Mouse (Mus musculus): ENCODE measurements at regions not wholly inside any gene's neighbourhood (a gene's known extent, or its start where the extent isn't known, plus 50 kb on each side); places are given as distances from the start of the nearest gene placed in this dataset.

DNA sequence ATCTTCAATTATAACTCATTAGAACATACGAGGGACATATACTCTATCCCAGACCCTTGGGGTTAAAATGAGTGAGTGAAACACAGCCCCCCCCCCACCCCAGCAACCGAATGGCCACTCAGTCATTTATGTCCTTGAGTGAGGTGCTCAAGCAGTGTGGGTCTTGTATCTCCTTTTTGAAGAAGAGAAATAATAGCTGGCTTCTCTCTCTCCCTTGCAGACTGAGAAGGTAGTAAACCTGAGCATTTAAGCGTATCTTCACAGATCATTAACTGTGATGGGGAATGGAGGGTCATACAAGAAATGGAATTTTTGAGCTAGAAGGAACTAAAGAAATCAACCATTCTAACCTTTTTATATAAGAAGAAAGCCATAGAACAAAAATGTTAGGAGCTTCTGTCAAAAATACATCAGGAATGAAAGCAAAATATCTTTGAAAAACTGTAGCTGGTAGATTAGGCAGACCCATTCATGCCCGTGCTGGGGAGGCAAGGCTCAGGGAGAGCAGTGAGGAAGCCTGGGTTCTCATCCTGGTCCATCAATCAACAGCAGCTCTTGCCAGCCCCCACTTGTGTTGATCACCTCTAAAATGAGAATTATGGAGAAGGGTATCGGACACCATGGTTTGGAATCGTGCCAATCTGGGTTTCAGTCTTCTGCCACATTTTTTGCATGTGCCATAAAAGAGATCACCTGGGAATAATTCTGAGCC lies 98.4 kb upstream of the Plxna2 start:
- Histone ChIP-seq H3K27ac (replicated peaks; ENCODE audit: low read depth, low read length) (no peak overlapping the region), H3K4me2 (ENCODE audit: low read depth, severe bottlenecking) (no peak overlapping the region), H3K27me3 (ENCODE audit: control insufficient read depth, insufficient read depth, low read length) (no peaks in the 10 kb centered on the region), H3K9me3 (ENCODE audit: control insufficient read depth, low read length) (no peaks in the 10 kb centered on the region), H3K4me3 (ENCODE audit: low read depth, low read length) (no peak overlapping the region), H3K4me1 (ENCODE audit: control insufficient read depth, insufficient read depth, low read length) (no peaks in the 10 kb centered on the region), H3K9ac (ENCODE audit: low read length) (no peak overlapping the region), H3K36me3 (ENCODE audit: control insufficient read depth, insufficient read depth, low read length) (no peaks in the 10 kb centered on the region)
- no peak for ATAC-seq (ENCODE audit: insufficient number of reproducible peaks, low FRiP score, low TSS enrichment, low read depth)
- DNase-seq (ENCODE audit: low spot score), result no peak
- WGBS, result 81% methylated on average over 6 of the region's 6 CpGs

DNA sequence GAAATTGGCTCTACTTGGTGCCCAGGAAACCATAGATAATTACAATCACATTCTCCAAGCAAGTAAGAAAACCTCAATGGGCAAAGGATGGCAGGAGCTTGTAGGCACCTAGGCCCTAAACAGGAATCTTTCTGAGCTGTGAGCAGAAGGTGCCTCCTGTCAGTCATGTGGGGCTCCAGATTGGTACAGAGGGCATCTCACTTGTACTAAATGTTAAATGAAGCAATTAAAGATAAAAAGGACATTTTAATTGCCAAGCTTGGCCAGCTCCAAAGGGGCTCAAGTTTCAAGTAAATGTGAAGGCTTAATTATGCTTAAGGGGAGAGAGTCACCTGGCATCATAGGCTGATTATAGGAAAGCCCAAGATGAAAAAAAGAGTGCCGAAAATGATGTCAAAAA lies 101.9 kb upstream of the Plxna2 start:
- no peaks in the 10 kb centered on the region for H3K4me1 ChIP-seq (ENCODE audit: control insufficient read depth, insufficient read depth, low read length)
- H3K4me3 ChIP-seq (ENCODE audit: low read depth, low read length), result no peak overlapping the region
- ATAC-seq (ENCODE audit: insufficient number of reproducible peaks, low FRiP score, low TSS enrichment, low read depth) (no peak), DNase-seq (ENCODE audit: low spot score) (no peak)
- H3K27ac ChIP-seq (replicated peaks; ENCODE audit: low read depth, low read length), result no peak overlapping the region
- H3K9me3 ChIP-seq (ENCODE audit: control insufficient read depth, low read length), result no peaks in the 10 kb centered on the region
- 57% methylated on average over 1 of the region's 1 CpGs for WGBS
- H3K9ac ChIP-seq (ENCODE audit: low read length), result no peak overlapping the region
- no peaks in the 10 kb centered on the region for H3K27me3 ChIP-seq (ENCODE audit: control insufficient read depth, insufficient read depth, low read length)
- no peaks in the 10 kb centered on the region for H3K36me3 ChIP-seq (ENCODE audit: control insufficient read depth, insufficient read depth, low read length)
- no peak overlapping the region for H3K4me2 ChIP-seq (ENCODE audit: low read depth, severe bottlenecking)

DNA sequence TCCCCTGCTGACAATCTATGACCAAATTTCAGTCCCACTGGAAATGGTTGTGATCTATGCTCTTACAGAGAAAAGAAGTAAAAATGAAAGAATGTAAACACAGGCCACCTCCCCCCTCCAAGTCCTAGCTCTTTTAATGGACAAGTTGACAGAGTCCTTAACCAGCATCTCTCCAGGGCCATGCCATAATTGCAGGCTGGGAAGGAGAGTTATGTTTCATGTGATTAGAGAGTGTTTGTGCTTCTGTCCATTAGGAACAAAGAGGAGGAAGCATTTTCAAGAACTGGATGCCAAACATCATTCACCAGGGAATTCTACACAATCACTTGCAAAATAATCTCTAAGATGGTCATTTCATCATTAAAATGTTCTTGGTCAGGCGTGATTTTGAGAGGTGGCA lies 109.7 kb upstream of the Plxna2 start:
- Histone ChIP-seq H3K36me3 (ENCODE audit: control insufficient read depth, insufficient read depth, low read length) (no peaks in the 10 kb centered on the region), H3K9ac (ENCODE audit: low read length) (no peak overlapping the region), H3K4me3 (ENCODE audit: low read depth, low read length) (no peak overlapping the region), H3K4me2 (ENCODE audit: low read depth, severe bottlenecking) (no peak overlapping the region), H3K27me3 (ENCODE audit: control insufficient read depth, insufficient read depth, low read length) (no peaks in the 10 kb centered on the region), H3K27ac (replicated peaks; ENCODE audit: low read depth, low read length) (no peak overlapping the region), H3K4me1 (ENCODE audit: control insufficient read depth, insufficient read depth, low read length) (no peaks in the 10 kb centered on the region), H3K9me3 (ENCODE audit: control insufficient read depth, low read length) (no peaks in the 10 kb centered on the region)
- ATAC-seq (ENCODE audit: insufficient number of reproducible peaks, low FRiP score, low TSS enrichment, low read depth) (no peak), DNase-seq (ENCODE audit: low spot score) (no peak)
- 73% methylated on average over 1 of the region's 1 CpGs for WGBS

DNA sequence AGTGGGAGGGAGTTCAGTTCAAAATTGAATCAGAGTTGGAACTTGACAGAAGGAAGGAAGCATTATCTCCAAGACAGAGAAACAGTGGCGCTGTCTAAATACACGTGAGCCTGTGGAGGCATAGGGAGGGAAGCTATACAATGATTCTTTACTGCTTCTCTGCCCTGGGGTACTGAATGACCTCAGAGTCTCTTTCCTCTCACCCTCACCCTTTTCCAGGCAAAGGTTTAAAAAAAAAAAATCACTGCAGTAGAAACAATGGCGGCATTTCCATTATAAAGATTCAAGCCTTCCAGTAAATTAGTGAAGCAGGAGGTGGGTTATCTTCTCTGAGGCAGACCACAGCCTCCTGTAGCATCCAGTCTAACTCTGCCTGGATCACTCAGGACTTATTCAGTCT lies 112.2 kb upstream of the Plxna2 start:
- H3K27ac ChIP-seq (replicated peaks; ENCODE audit: low read depth, low read length), result no peak overlapping the region
- no peak overlapping the region for H3K4me3 ChIP-seq (ENCODE audit: low read depth, low read length)
- no peaks in the 10 kb centered on the region for H3K27me3 ChIP-seq (ENCODE audit: control insufficient read depth, insufficient read depth, low read length)
- H3K9ac ChIP-seq (ENCODE audit: low read length), result no peak overlapping the region
- H3K4me1 ChIP-seq (ENCODE audit: control insufficient read depth, insufficient read depth, low read length), result no peaks in the 10 kb centered on the region
- ATAC-seq (ENCODE audit: insufficient number of reproducible peaks, low FRiP score, low TSS enrichment, low read depth) (no peak), DNase-seq (ENCODE audit: low spot score) (no peak)
- no peaks in the 10 kb centered on the region for H3K36me3 ChIP-seq (ENCODE audit: control insufficient read depth, insufficient read depth, low read length)
- no peak overlapping the region for H3K4me2 ChIP-seq (ENCODE audit: low read depth, severe bottlenecking)
- WGBS, result 66% methylated on average over 3 of the region's 3 CpGs
- H3K9me3 ChIP-seq (ENCODE audit: control insufficient read depth, low read length), result no peaks in the 10 kb centered on the region

DNA sequence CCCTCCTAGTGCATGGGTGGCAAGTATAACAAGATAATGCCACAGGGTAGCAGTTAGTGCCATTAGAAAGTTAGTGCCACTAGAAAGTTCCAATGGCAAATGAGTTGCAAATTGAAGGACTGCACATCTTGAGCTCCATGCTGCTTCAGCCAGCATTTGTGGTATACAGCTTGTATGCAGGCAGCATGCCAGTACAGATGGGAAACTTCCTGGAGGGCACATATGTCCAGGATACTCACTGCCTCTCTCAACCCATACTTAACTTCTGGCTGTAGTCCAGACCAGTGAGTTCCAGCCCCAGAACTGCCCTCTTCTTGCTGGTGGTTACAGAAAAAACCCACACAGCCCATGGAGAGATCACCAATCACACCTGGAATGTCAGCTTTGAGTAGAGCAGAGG lies 113.8 kb upstream of the Plxna2 start:
- no peaks in the 10 kb centered on the region for H3K27me3 ChIP-seq (ENCODE audit: control insufficient read depth, insufficient read depth, low read length)
- no peaks in the 10 kb centered on the region for H3K4me1 ChIP-seq (ENCODE audit: control insufficient read depth, insufficient read depth, low read length)
- no peak overlapping the region for H3K9ac ChIP-seq (ENCODE audit: low read length)
- no peak overlapping the region for H3K4me3 ChIP-seq (ENCODE audit: low read depth, low read length)
- DNase-seq (ENCODE audit: low spot score), result no peak
- H3K4me2 ChIP-seq (ENCODE audit: low read depth, severe bottlenecking), result no peak overlapping the region
- no peaks in the 10 kb centered on the region for H3K9me3 ChIP-seq (ENCODE audit: control insufficient read depth, low read length)
- no peaks in the 10 kb centered on the region for H3K36me3 ChIP-seq (ENCODE audit: control insufficient read depth, insufficient read depth, low read length)
- no peak for ATAC-seq (ENCODE audit: insufficient number of reproducible peaks, low FRiP score, low TSS enrichment, low read depth)
- H3K27ac ChIP-seq (replicated peaks; ENCODE audit: low read depth, low read length), result no peak overlapping the region

DNA sequence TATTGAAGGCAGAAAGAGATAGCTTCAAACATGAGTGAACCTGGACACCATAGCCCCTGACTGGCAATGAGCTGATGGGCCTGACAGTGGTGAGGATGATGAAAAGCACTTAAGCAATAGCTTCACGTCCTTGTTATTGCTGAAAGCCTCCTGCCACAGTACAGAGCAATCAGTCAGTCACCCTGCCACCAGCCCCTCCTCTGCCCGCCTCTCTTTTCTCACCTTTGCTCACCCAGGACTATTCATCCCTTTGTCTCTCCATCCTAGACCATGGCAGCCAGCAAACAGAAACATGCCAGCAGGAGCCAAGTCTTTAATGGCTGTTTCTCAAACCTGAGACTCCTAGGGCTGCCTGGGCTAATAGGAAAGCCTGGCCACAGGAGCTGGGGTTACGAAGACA lies 114.5 kb upstream of the Plxna2 start:
- Histone ChIP-seq H3K4me3 (ENCODE audit: low read depth, low read length) (no peak overlapping the region), H3K27me3 (ENCODE audit: control insufficient read depth, insufficient read depth, low read length) (no peaks in the 10 kb centered on the region), H3K4me1 (ENCODE audit: control insufficient read depth, insufficient read depth, low read length) (no peaks in the 10 kb centered on the region), H3K36me3 (ENCODE audit: control insufficient read depth, insufficient read depth, low read length) (no peaks in the 10 kb centered on the region), H3K27ac (replicated peaks; ENCODE audit: low read depth, low read length) (no peak overlapping the region), H3K9ac (ENCODE audit: low read length) (no peak overlapping the region), H3K9me3 (ENCODE audit: control insufficient read depth, low read length) (no peaks in the 10 kb centered on the region), H3K4me2 (ENCODE audit: low read depth, severe bottlenecking) (no peak overlapping the region)
- 39% methylated on average over 3 of the region's 3 CpGs for WGBS
- no peak for ATAC-seq (ENCODE audit: insufficient number of reproducible peaks, low FRiP score, low TSS enrichment, low read depth)
- DNase-seq (ENCODE audit: low spot score), result no peak

DNA sequence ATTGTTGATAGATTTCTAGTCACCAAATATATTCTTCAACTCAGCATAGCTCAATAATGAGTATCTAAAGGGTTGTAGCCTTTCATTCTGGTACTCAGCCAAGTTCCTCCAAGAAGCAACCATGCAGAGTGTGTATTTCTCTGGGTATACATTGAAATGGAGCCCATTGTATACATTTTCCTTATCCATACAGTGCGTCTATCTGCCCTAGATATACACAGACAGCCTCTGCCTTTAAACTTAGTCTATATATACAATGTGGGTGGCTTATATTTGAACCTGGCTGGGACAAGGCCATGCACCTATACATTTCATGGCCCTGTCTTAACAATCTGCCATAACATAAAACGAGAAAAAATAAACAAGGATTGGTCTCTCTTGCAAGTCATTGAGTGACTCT lies 121.6 kb upstream of the Plxna2 start:
- H3K4me1 ChIP-seq (ENCODE audit: control insufficient read depth, insufficient read depth, low read length), result no peaks in the 10 kb centered on the region
- H3K4me3 ChIP-seq (ENCODE audit: low read depth, low read length), result no peak overlapping the region
- no peak for DNase-seq (ENCODE audit: low spot score)
- H3K9ac ChIP-seq (ENCODE audit: low read length), result no peak overlapping the region
- ATAC-seq (ENCODE audit: insufficient number of reproducible peaks, low FRiP score, low TSS enrichment, low read depth), result no peak
- WGBS, result 79% methylated on average over 2 of the region's 2 CpGs
- H3K36me3 ChIP-seq (ENCODE audit: control insufficient read depth, insufficient read depth, low read length), result no peaks in the 10 kb centered on the region
- H3K4me2 ChIP-seq (ENCODE audit: low read depth, severe bottlenecking), result no peak overlapping the region
- H3K27me3 ChIP-seq (ENCODE audit: control insufficient read depth, insufficient read depth, low read length), result no peaks in the 10 kb centered on the region
- no peak overlapping the region for H3K27ac ChIP-seq (replicated peaks; ENCODE audit: low read depth, low read length)
- no peaks in the 10 kb centered on the region for H3K9me3 ChIP-seq (ENCODE audit: control insufficient read depth, low read length)

DNA sequence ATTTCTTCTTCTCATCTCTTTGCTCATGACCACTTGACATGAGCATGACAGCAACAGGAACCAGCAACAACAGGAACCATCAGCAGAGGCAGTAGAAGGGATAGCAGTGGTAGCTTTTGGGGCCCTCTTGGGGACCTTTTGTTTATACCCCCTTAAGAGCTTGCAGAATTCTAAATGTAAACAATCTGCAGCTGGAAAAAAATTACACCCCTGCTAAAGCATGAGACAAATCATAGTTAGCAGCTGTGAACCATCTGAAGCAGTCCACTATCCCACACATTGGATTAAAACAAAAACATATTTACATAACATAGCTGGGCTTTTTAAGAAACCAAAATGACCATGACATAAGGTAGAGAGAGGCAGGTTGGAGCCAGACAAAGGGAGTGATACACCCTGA lies 126.9 kb upstream of the Plxna2 start:
- DNase-seq (ENCODE audit: low spot score), result no peak

DNA sequence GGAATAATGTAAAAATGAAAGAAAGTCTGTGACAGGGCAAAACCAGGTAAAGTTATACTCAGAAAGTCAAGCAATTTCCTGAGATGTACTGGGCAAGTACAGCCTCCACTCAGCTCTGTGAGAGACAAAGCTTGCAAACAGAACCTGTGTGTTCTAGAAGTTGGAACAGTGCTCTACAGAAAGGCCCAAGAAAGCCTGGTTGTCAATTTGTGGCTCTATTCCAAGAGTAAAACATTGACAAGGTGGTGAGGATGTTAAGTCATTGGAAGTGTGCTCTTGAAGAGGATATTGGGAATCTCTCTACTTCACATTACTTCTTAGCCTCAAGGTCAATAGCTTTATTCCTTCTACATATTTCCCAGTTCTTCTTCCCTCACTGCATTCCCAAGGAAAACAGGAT lies 129.9 kb upstream of the Plxna2 start:
- no peak for ATAC-seq (ENCODE audit: insufficient number of reproducible peaks, low FRiP score, low TSS enrichment, low read depth)
- Histone ChIP-seq H3K36me3 (ENCODE audit: control insufficient read depth, insufficient read depth, low read length) (no peaks in the 10 kb centered on the region), H3K9ac (ENCODE audit: low read length) (no peak overlapping the region), H3K4me1 (ENCODE audit: control insufficient read depth, insufficient read depth, low read length) (no peaks in the 10 kb centered on the region), H3K9me3 (ENCODE audit: control insufficient read depth, low read length) (no peaks in the 10 kb centered on the region), H3K4me2 (ENCODE audit: low read depth, severe bottlenecking) (no peak overlapping the region), H3K4me3 (ENCODE audit: low read depth, low read length) (no peak overlapping the region), H3K27ac (replicated peaks; ENCODE audit: low read depth, low read length) (no peak overlapping the region), H3K27me3 (ENCODE audit: control insufficient read depth, insufficient read depth, low read length) (no peaks in the 10 kb centered on the region)
- no peak for DNase-seq (ENCODE audit: low spot score)

More for the DNA sequence above, 126.9 kb upstream of the Plxna2 start:
- Histone ChIP-seq H3K27ac (replicated peaks; ENCODE audit: low read depth, low read length) (no peak overlapping the region), H3K36me3 (ENCODE audit: control insufficient read depth, insufficient read depth, low read length) (no peaks in the 10 kb centered on the region), H3K4me1 (ENCODE audit: control insufficient read depth, insufficient read depth, low read length) (no peaks in the 10 kb centered on the region), H3K4me2 (ENCODE audit: low read depth, severe bottlenecking) (no peak overlapping the region), H3K9ac (ENCODE audit: low read length) (no peak overlapping the region), H3K4me3 (ENCODE audit: low read depth, low read length) (no peak overlapping the region), H3K27me3 (ENCODE audit: control insufficient read depth, insufficient read depth, low read length) (no peaks in the 10 kb centered on the region), H3K9me3 (ENCODE audit: control insufficient read depth, low read length) (no peaks in the 10 kb centered on the region)
- no peak for ATAC-seq (ENCODE audit: insufficient number of reproducible peaks, low FRiP score, low TSS enrichment, low read depth)
